Mouse (Mus musculus) cerebellum, adult 2 months (tissue): ENCODE data around the gene Arhgdia.

Experiments
- CTCF ChIP-seq: fragments of 200-500 bp; IDR thresholded peaks from 2 replicates; pipeline ENCODE4 v1.5.1; 2011; ENCODE audit warnings: low read depth, mild to moderate bottlenecking, control low read depth, low read length, moderate library complexity, borderline replicate concordance; ENCODE audit not compliant: insufficient read depth
- POLR2A ChIP-seq: fragments of 200-500 bp; IDR thresholded peaks from 2 replicates; pipeline ENCODE4 v1.6.1; 2011; ENCODE audit warnings: low read length, control low read depth, borderline replicate concordance; ENCODE audit not compliant: insufficient read depth

- no peak for TF ChIP-seq POLR2A
- TF ChIP-seq CTCF = no peak
Measured at GRCm38 (mm10) chr11:120541907-120542306, 39.5 kb downstream of the Arhgdia start.
